ENCODE assay signal across 14 mouse cellular contexts in genomic region chr19:40687291-40687927, GRCm38 (mm10).
A peak's percentile ranks its signal among the peaks of the same experiment; 100 is the strongest.
DNase-seq lines count a peak whose midpoint lies in the region; ATAC-seq and TF ChIP-seq lines count a peak whose summit lies in the region.
"Had no signal": no experiment of that assay in that cellular context is flagged by ENCODE, and none has a peak within 500 bp of the region (broad histone marks: within the 10 kb centered on the region; RNA-seq: fewer than 3 reads in every experiment).

No protein-coding gene starts in this region.

- H3K4me3 ChIP-seq in lung, postnatal 0 days (ENCODE audit: low read depth, low read length): no peak overlapping the region
- H3K4me3 ChIP-seq: embryonic facial prominence, embryonic 10.5 days; forebrain, embryonic 10.5 days; midbrain, embryonic 12.5 days; neural tube, embryonic 15.5 days had no signal

- no peak overlapping the region for H3K27ac ChIP-seq in lung, postnatal 0 days (ENCODE audit: low read length)
- H3K27ac ChIP-seq: embryonic facial prominence, embryonic 10.5 days; forebrain, embryonic 10.5 days; hindbrain, postnatal 0 days; midbrain, embryonic 12.5 days; neural tube, embryonic 15.5 days had no signal

- H3K9me3 ChIP-seq in lung, postnatal 0 days (ENCODE audit: low read length): no peaks in the 10 kb centered on the region
- H3K9me3 ChIP-seq: embryonic facial prominence, embryonic 10.5 days; forebrain, embryonic 10.5 days; midbrain, embryonic 12.5 days; neural tube, embryonic 15.5 days had no signal

- peaks cover 8% of the 10 kb centered on the region for H3K4me1 ChIP-seq in lung, postnatal 0 days (ENCODE audit: insufficient read depth, low read depth, low read length)
- H3K4me1 ChIP-seq: embryonic facial prominence, embryonic 10.5 days; forebrain, embryonic 10.5 days; midbrain, embryonic 12.5 days; neural tube, embryonic 15.5 days had no signal

- no peak overlapping the region for H3K4me2 ChIP-seq in lung, postnatal 0 days (replicated peaks; ENCODE audit: low read depth, low read length)
- H3K4me2 ChIP-seq: midbrain, embryonic 12.5 days; neural tube, embryonic 15.5 days had no signal

- H3K9ac ChIP-seq in lung, postnatal 0 days (replicated peaks; ENCODE audit: low read depth): no peak overlapping the region
- H3K9ac ChIP-seq: midbrain, embryonic 12.5 days; neural tube, embryonic 15.5 days had no signal

- peak; percentile 55 for ATAC-seq in lung, postnatal 0 days
- ATAC-seq: hindbrain, postnatal 0 days had no signal

- no peaks in the 10 kb centered on the region for H3K27me3 ChIP-seq in lung, postnatal 0 days (replicated peaks; ENCODE audit: insufficient read depth, low read length)
- H3K27me3 ChIP-seq: midbrain, embryonic 12.5 days; neural tube, embryonic 15.5 days had no signal

- TF ChIP-seq EP300 in lung, postnatal 0 days (IDR thresholded peaks at IDR 0.05): no peak

- TF ChIP-seq CTCF in lung, postnatal 0 days (IDR thresholded peaks at IDR 0.05): no peak

- H3K36me3 ChIP-seq in lung, postnatal 0 days (ENCODE audit: insufficient read depth, low read length): no peaks in the 10 kb centered on the region
- H3K36me3 ChIP-seq: embryonic facial prominence, embryonic 10.5 days; forebrain, embryonic 10.5 days; midbrain, embryonic 12.5 days; neural tube, embryonic 15.5 days had no signal

- WGBS in lung, postnatal 0 days: 49% methylated on average over 4 of the region's 4 CpGs

- peak; percentile 29 for DNase-seq in lung, postnatal 0 days (ENCODE audit: low spot score)
- no peak for DNase-seq in lung, postnatal 4 days
- DNase-seq in ZHBTc4 (ENCODE audit: low read depth, low spot score): peak; percentile 60
- peak; percentile 76 for DNase-seq in lung, postnatal 36 days
- no peak for DNase-seq in cerebellum, adult 11 months
- DNase-seq in cerebellum, adult 18-20 months: no peak
- DNase-seq in MN1 (ENCODE audit: low spot score): no peak
- DNase-seq: cerebellum, adult 11-12 months; gastrocnemius, postnatal 10 days had no signal

Comparison
In these comparisons a context has a peak if more than half of its experiments do, and no peak if none do; other contexts are left out.
1. DNase-seq: peak in lung, postnatal 0 days (single experiment), ZHBTc4 (single experiment) and lung, postnatal 36 days (single experiment); none in lung, postnatal 4 days (0 of 2), cerebellum, adult 11 months (single experiment), cerebellum, adult 18-20 months (0 of 2) and MN1 (single experiment).